Mouse (Mus musculus) brown adipose tissue, adult 24 weeks (tissue): ENCODE measurements around the gene Myog. TPM values are rescaled to one million over a fixed set of nuclear protein-coding genes. Genes with fewer than 3 reads are reported as not detected.
A peak's percentile ranks its signal among the peaks of the same experiment; 100 is the strongest.
"Not testable (repeated sequence)": the region's sequence is repeated elsewhere in the genome, so short reads cannot be mapped to it uniquely, and the experiment has no call there.

ENCODE experiments used
- H3K27ac ChIP-seq: fragments of 200-500 bp; replicated peaks from 2 replicates; pipeline ENCODE4 v1.5.1; 2012; ENCODE audit warnings: low read depth, mild to moderate bottlenecking, low read length
- H3K4me1 ChIP-seq: fragments of 200-500 bp; 2 replicates; pipeline ENCODE4 v1.6.1; 2012; ENCODE audit warnings: low read length, mixed read lengths; ENCODE audit not compliant: control insufficient read depth, insufficient read depth, insufficient read length
- H3K4me3 ChIP-seq: fragments of 200-500 bp; 2 replicates; pipeline ENCODE4 v1.5.1; 2012; ENCODE audit warnings: low read depth, mild to moderate bottlenecking, low read length, moderate library complexity; ENCODE audit not compliant: insufficient read depth
- polyA plus RNA-seq: library from polyadenylated mRNA; stranded (reverse); fragments of >200 nt; gene quantifications from 2 replicates; pipeline ENCODE4 v1.2.4, GENCODE M21; 2012; ENCODE audit not compliant: missing spikeins, insufficient read depth, insufficient read length

Gene Myog
- polyA plus RNA-seq: not detected in 2 replicates

GRCm38 (mm10) chr1:134289598-134290099, at the start of gene Myog:
Gene Myog, plus strand, starts transcription at chr1:134289989.
- Histone ChIP-seq H3K4me3 (no peak within 1 kb of the TSS), H3K4me1 (peaks cover 21% of the 10 kb centered on the region), H3K27ac (no peak within 1 kb of the TSS)

- Histone ChIP-seq H3K4me3 (no peak overlapping the region), H3K4me1 (peaks cover 16% of the 10 kb centered on the region), H3K27ac (no peak overlapping the region)
Measured at GRCm38 (mm10) chr1:134240701-134241100, 49.1 kb upstream of the Myog start.

GRCm38 (mm10) chr1:134241298-134241697, 48.5 kb upstream of the Myog start:
- Histone ChIP-seq H3K4me3 (no peak overlapping the region), H3K4me1 (peaks cover 17% of the 10 kb centered on the region), H3K27ac (no peak overlapping the region)

- Histone ChIP-seq H3K4me3 (no peak overlapping the region), H3K27ac (peak overlapping the region; percentile 81), H3K4me1 (peaks cover 12% of the 10 kb centered on the region)
Measured at GRCm38 (mm10) chr1:134242286-134242685, 47.5 kb upstream of the Myog start.

GRCm38 (mm10) chr1:134243505-134243904, 46.3 kb upstream of the Myog start:
- H3K27ac ChIP-seq: peak overlapping the region; percentile 34; the same call in 1 of the 2 replicates
- H3K4me3 ChIP-seq: no peak overlapping the region
- H3K4me1 ChIP-seq: peaks cover 7% of the 10 kb centered on the region

GRCm38 (mm10) chr1:134243948-134244914, 45.6 kb upstream of the Myog start:
- Histone ChIP-seq H3K27ac (peak overlapping the region; percentile 44), H3K4me3 (no peak overlapping the region), H3K4me1 (peaks cover 7% of the 10 kb centered on the region)

- no peak overlapping the region for H3K4me3 ChIP-seq
- H3K4me1 ChIP-seq: peaks cover 7% of the 10 kb centered on the region
- H3K27ac ChIP-seq: peak overlapping the region; percentile 27; the same call in 1 of the 2 replicates
Measured at GRCm38 (mm10) chr1:134245004-134245717, 44.6 kb upstream of the Myog start.

GRCm38 (mm10) chr1:134246590-134246989, 43.2 kb upstream of the Myog start:
- peak overlapping the region; percentile 54 for H3K27ac ChIP-seq
- peaks cover 7% of the 10 kb centered on the region for H3K4me1 ChIP-seq
- H3K4me3 ChIP-seq: no peak overlapping the region

GRCm38 (mm10) chr1:134249681-134250080, 40.1 kb upstream of the Myog start:
- not testable (repeated sequence) for H3K27ac ChIP-seq

GRCm38 (mm10) chr1:134264341-134264740, 25.4 kb upstream of the Myog start:
- Histone ChIP-seq H3K27ac (no peak overlapping the region), H3K4me1 (no peaks in the 10 kb centered on the region), H3K4me3 (no peak overlapping the region)

More at GRCm38 (mm10) chr1:134249681-134250080, 40.1 kb upstream of the Myog start:
- not testable (repeated sequence) for H3K4me3 ChIP-seq, H3K4me1 ChIP-seq

- Histone ChIP-seq H3K4me3 (no peak overlapping the region), H3K4me1 (no peaks in the 10 kb centered on the region), H3K27ac (no peak overlapping the region)
Measured at GRCm38 (mm10) chr1:134265797-134266196, 24.0 kb upstream of the Myog start.

- Histone ChIP-seq H3K4me1 (no peaks in the 10 kb centered on the region), H3K4me3 (no peak overlapping the region), H3K27ac (no peak overlapping the region)
Measured at GRCm38 (mm10) chr1:134270026-134270425, 19.8 kb upstream of the Myog start.

- Histone ChIP-seq H3K4me3 (no peak overlapping the region), H3K4me1 (no peaks in the 10 kb centered on the region), H3K27ac (no peak overlapping the region)
Measured at GRCm38 (mm10) chr1:134272754-134273250, 17.0 kb upstream of the Myog start.

- no peak overlapping the region for H3K27ac ChIP-seq
- H3K4me3 ChIP-seq: no peak overlapping the region
- H3K4me1 ChIP-seq: no peaks in the 10 kb centered on the region
Measured at GRCm38 (mm10) chr1:134273493-134274395, 16.0 kb upstream of the Myog start.
